Mouse (Mus musculus): ENCODE data around the gene Hist1h2bg. TPM values are rescaled to one million over a fixed set of nuclear protein-coding genes. Genes with fewer than 3 reads are reported as not detected.
"Not testable (repeated sequence)": the region's sequence is repeated elsewhere in the genome, so short reads cannot be mapped to it uniquely, and the experiment has no call there.

The Hist1h2bg gene
- polyA plus RNA-seq, 1 experiment = 68.0 TPM

GRCm38 (mm10) chr13:23582219-23583056 is 11.2 kb downstream of the Hist1h2bg start:
- TF ChIP-seq POLR2A (IDR thresholded peaks at IDR 0.05; ENCODE audit: borderline replicate concordance, extremely low read depth, insufficient read depth, insufficient read length, poor library complexity, severe bottlenecking) (no peak), CTCF (IDR thresholded peaks at IDR 0.05; ENCODE audit: borderline replicate concordance, extremely low read depth, insufficient read depth, insufficient read length) (no peak)
- DNase-seq (ENCODE audit: low read depth) = peak; percentile 26

- TF ChIP-seq POLR2A (IDR thresholded peaks at IDR 0.05; ENCODE audit: borderline replicate concordance, extremely low read depth, insufficient read depth, insufficient read length, poor library complexity, severe bottlenecking) = no peak
- TF ChIP-seq CTCF (IDR thresholded peaks at IDR 0.05; ENCODE audit: borderline replicate concordance, extremely low read depth, insufficient read depth, insufficient read length) = no peak
- DNase-seq (ENCODE audit: low read depth) = peak; percentile 26
Measured at GRCm38 (mm10) chr13:23583387-23584068, 12.3 kb downstream of the Hist1h2bg start.

- TF ChIP-seq POLR2A (IDR thresholded peaks at IDR 0.05; ENCODE audit: borderline replicate concordance, extremely low read depth, insufficient read depth, insufficient read length, poor library complexity, severe bottlenecking) = no peak
- no peak for TF ChIP-seq CTCF (IDR thresholded peaks at IDR 0.05; ENCODE audit: borderline replicate concordance, extremely low read depth, insufficient read depth, insufficient read length)
- peak; percentile 42 for DNase-seq (ENCODE audit: low read depth)
Measured at GRCm38 (mm10) chr13:23584331-23584730, 13.1 kb downstream of the Hist1h2bg start.

- DNase-seq (ENCODE audit: low read depth) = peak; percentile 88
Measured at GRCm38 (mm10) chr13:23585029-23585441, 13.8 kb downstream of the Hist1h2bg start.

DNA sequence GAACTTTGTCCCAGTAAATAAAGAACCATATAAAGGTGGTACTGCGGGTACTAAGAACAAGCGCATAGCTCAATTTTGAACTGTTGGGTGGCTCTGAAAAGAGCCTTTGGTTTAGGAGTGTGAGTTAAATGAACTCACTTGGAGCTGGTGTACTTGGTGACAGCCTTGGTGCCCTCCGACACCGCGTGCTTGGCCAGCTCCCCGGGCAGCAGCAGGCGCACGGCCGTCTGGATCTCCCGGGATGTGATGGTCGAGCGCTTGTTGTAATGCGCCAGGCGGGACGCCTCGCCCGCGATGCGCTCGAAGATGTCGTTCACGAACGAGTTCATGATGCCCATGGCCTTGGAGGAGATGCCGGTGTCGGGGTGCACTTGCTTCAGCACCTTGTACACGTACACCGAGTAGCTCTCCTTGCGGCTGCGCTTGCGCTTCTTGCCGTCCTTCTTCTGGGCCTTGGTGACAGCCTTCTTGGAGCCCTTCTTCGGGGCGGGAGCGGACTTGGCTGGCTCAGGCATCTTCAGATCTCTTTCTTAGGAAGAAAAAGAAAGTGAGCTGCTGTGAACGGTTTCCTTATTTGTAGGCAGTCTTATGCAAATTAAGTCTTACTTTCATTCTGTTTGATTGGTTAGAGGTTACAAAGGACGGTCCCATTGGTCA is 14.4 kb downstream of the Hist1h2bg start:
- TF ChIP-seq POLR2A (IDR thresholded peaks at IDR 0.05; ENCODE audit: borderline replicate concordance, extremely low read depth, insufficient read depth, insufficient read length, poor library complexity, severe bottlenecking) = peak; percentile 51; the same call in 1 of the 2 replicates
- peak; percentile 98 for DNase-seq (ENCODE audit: low read depth)

More at GRCm38 (mm10) chr13:23585029-23585441, 13.8 kb downstream of the Hist1h2bg start:
- peak; percentile 22; the same call in 1 of the 2 replicates for TF ChIP-seq POLR2A (IDR thresholded peaks at IDR 0.05; ENCODE audit: borderline replicate concordance, extremely low read depth, insufficient read depth, insufficient read length, poor library complexity, severe bottlenecking)
- no peak for TF ChIP-seq CTCF (IDR thresholded peaks at IDR 0.05; ENCODE audit: borderline replicate concordance, extremely low read depth, insufficient read depth, insufficient read length)

DNA sequence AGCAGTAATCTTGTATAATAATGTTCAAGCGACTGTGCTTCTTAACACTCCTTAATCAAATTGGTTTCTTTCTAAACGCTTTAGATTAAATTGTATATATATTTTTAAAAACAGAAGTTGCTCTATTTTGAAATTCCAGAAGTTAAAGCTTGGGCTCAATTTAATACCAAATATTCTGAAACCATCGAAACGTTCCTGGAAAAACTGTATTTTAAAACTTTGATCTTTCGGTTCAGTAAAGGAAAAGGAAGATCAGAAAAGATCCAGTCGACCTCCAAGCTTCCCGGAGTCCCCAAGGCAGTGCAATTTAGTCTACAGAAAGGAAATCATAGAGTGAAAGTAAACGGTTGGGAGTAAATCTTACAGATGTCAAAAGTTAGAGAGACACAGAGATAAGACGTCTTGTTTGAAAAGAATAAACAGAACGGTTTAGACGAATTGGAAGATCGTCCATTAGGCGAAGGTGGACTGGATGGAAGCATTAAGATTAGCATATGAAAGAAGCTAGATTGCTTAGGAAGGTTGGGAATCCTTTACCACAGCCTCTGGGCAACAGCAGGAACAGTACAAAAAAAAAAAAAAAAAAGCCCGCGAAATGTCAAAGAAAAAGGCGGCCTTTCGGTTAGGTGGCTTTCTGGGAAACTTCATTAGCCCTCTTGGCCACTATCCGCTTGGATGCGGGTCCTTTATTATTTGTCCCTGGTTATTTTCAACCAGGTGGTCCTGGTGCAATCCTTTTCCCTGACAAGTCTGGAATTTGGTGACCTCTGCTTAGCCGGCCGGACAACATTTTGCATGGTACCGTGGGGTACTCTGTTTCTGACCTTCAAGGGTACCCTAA is 15.1 kb downstream of the Hist1h2bg start:
- peak; percentile 63 for DNase-seq (ENCODE audit: low read depth)
- TF ChIP-seq CTCF (IDR thresholded peaks at IDR 0.05; ENCODE audit: borderline replicate concordance, extremely low read depth, insufficient read depth, insufficient read length) (no peak), POLR2A (IDR thresholded peaks at IDR 0.05; ENCODE audit: borderline replicate concordance, extremely low read depth, insufficient read depth, insufficient read length, poor library complexity, severe bottlenecking) (no peak)

- TF ChIP-seq CTCF (IDR thresholded peaks at IDR 0.05; ENCODE audit: borderline replicate concordance, extremely low read depth, insufficient read depth, insufficient read length) (no peak), POLR2A (IDR thresholded peaks at IDR 0.05; ENCODE audit: borderline replicate concordance, extremely low read depth, insufficient read depth, insufficient read length, poor library complexity, severe bottlenecking) (no peak)
- DNase-seq (ENCODE audit: low read depth) = peak; percentile 20
Measured at GRCm38 (mm10) chr13:23586940-23587225, 15.7 kb downstream of the Hist1h2bg start.

DNA sequence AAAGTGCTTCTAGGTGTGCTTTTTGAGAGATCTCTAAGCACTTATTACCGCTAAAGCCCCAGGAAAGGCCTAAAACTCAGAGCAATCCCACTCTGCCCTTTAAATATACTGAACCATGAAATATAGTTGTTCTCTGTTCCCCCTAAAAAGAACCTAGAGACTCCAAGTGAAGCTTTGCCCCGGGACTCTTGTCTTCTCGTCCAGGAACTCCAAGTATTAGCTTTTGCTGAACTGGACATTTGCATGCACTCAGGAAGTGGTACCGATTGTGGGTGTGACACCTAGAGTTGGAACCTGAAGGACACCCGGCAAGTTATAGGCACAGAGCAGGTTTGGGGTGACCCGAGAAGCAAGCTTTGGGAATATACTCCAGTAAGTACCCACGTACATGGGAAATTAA is 20.0 kb downstream of the Hist1h2bg start:
- TF ChIP-seq CTCF (IDR thresholded peaks at IDR 0.05; ENCODE audit: borderline replicate concordance, extremely low read depth, insufficient read depth, insufficient read length) (no peak), POLR2A (IDR thresholded peaks at IDR 0.05; ENCODE audit: borderline replicate concordance, extremely low read depth, insufficient read depth, insufficient read length, poor library complexity, severe bottlenecking) (no peak)

DNA sequence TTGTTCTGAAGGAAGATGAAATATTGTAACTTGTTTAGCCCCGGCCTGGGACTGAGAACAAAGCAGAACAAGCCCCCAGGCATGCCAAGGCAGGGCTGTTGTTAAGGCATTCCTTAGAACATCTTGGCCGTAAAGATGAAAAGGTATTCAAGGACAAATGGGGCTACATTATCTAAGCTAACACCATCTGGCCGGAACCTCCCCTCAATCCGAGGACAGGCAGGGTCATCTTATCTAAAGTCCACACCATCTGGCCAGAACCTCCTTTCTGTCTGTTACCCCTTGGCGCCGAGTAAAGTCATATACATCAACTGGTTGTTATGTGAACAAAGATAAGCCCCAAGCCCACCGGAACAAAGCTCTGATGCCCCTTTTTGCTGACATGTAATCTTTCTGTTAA is 20.7 kb downstream of the Hist1h2bg start:
- DNase-seq (ENCODE audit: low read depth) = not testable (repeated sequence)

More for the DNA sequence above, 20.0 kb downstream of the Hist1h2bg start:
- DNase-seq (ENCODE audit: low read depth) = no peak

GRCm38 (mm10) chr13:23592614-23593013 is 21.4 kb downstream of the Hist1h2bg start:
- TF ChIP-seq CTCF (IDR thresholded peaks at IDR 0.05; ENCODE audit: borderline replicate concordance, extremely low read depth, insufficient read depth, insufficient read length) = no peak
- no peak for TF ChIP-seq POLR2A (IDR thresholded peaks at IDR 0.05; ENCODE audit: borderline replicate concordance, extremely low read depth, insufficient read depth, insufficient read length, poor library complexity, severe bottlenecking)
- no peak for DNase-seq (ENCODE audit: low read depth)

Data from brain, embryonic 14.5 days (tissue).